Mouse (Mus musculus) hindbrain, embryonic 11.5 days (tissue): ENCODE measurements around the gene Hecw2. TPM values are rescaled to one million over a fixed set of nuclear protein-coding genes. Genes with fewer than 3 reads are reported as not detected.

ENCODE experiments used
- ATAC-seq: fragments of 200-750 bp; cut with Nextera tagmentation; 2 replicates; pipeline ENCODE4 v1.8.0; 2017; ENCODE audit warnings: mild to moderate bottlenecking, moderate TSS enrichment, moderate library complexity; ENCODE audit not compliant: low FRiP score
- DNase-seq: peaks from one replicate; pipeline ENCODE4 v3.0.0-alpha.2; 2015; ENCODE audit warnings: low spot score
- H3K27ac ChIP-seq: fragments of 300-500 bp; sonication (generic); 2 replicates; pipeline ENCODE4 v1.5.1; 2014; ENCODE audit warnings: mild to moderate bottlenecking, low read depth, low read length
- H3K27me3 ChIP-seq: fragments of 300-500 bp; sonication (generic); 2 replicates; pipeline ENCODE4 v1.6.1; 2014; ENCODE audit warnings: mild to moderate bottlenecking, low read length, moderate library complexity, mixed read lengths; ENCODE audit not compliant: control insufficient read depth, insufficient read depth
- H3K36me3 ChIP-seq: fragments of 300-500 bp; sonication (generic); 2 replicates; pipeline ENCODE4 v1.6.1; 2014; ENCODE audit warnings: mild to moderate bottlenecking, low read length, moderate library complexity, mixed read lengths; ENCODE audit not compliant: control insufficient read depth, insufficient read depth
- H3K4me1 ChIP-seq: fragments of 300-500 bp; sonication (generic); replicated peaks from 2 replicates; pipeline ENCODE4 v1.6.1; 2014; ENCODE audit warnings: low read length, mixed read lengths; ENCODE audit not compliant: control insufficient read depth, insufficient read depth
- H3K4me2 ChIP-seq: fragments of 300-500 bp; sonication (generic); replicated peaks from 2 replicates; pipeline ENCODE4 v1.6.1; 2014; ENCODE audit warnings: mild to moderate bottlenecking, low read depth, low read length
- H3K4me3 ChIP-seq: fragments of 300-500 bp; sonication (generic); 2 replicates; pipeline ENCODE4 v1.5.1; 2014; ENCODE audit warnings: low read depth, low read length
- H3K9ac ChIP-seq: fragments of 300-500 bp; sonication (generic); 2 replicates; pipeline ENCODE4 v1.6.1; 2014; ENCODE audit warnings: low read depth, low read length
- H3K9me3 ChIP-seq: fragments of 300-500 bp; sonication (generic); 2 replicates; pipeline ENCODE4 v1.6.1; 2016; ENCODE audit warnings: low read length; ENCODE audit not compliant: control insufficient read depth
- WGBS: fragments of 180-500 bp; shearing (Covaris S2); extraction: QIAGEN DNeasy Blood & Tissue Kit; methylation state at CpG from one replicate; pipeline ENCODE4 v1.1.7; 2014; 5-methylcytosine and 5-hydroxymethylcytosine counted together
- polyA plus RNA-seq: library from polyadenylated mRNA; unstranded; fragments of >200 nt; fragmentation: Nextera tagmentation; extraction: Ambion mirVana; gene quantifications from 2 replicates; pipeline ENCODE4 v1.2.1, GENCODE M21; 2014

Hecw2 gene
- polyA plus RNA-seq, 1 experiment from 2014 or later = 6.1 TPM

DNA sequence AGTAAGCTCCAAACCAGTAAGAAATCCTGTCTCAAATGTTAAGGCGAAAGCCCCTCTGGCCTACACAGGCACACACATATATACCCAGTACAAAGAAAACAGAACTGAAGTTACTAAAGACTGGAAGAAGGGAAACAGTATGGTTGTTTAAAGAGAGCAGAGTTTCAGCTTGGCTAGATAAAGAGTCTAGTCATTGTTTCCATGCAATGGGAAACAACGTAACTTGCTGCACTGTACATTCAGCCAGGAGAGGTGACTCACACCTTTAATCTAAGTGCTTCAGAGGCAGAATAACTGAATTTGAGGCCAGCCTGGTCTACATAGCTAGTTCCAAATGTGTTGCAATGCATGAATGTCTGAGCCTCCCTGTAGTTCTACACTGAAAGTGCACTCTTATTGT is 18.4 kb downstream of the Hecw2 start:
- Histone ChIP-seq H3K4me3 (no peak overlapping the region), H3K9me3 (no peaks in the 10 kb centered on the region), H3K27ac (no peak overlapping the region), H3K36me3 (no peaks in the 10 kb centered on the region), H3K9ac (no peak overlapping the region), H3K4me2 (no peak overlapping the region), H3K4me1 (no peaks in the 10 kb centered on the region), H3K27me3 (no peaks in the 10 kb centered on the region)
- 94% methylated on average over 2 of the region's 2 CpGs for WGBS
- DNase-seq (no peak), ATAC-seq (no peak)

DNA sequence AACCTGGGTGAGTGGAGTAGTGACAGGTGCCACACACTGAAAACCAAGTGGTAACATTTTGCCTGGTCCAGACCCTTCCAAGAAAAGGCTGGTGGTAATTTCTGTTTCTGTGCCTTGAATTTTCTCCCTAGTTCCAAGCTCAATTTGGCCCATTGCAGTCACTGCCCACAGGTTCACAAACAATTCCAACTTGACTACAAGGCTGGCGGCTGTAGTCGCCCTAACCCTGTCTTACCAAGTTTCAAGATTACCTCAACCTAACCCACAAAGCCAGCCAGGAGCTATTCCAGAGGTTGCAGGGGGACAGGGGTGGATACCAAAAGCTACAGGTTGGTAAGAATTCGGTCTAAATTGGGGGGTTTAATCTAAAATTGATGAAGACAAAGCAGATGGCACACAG is 27.0 kb downstream of the Hecw2 start:
- Histone ChIP-seq H3K4me1 (no peaks in the 10 kb centered on the region), H3K4me3 (no peak overlapping the region), H3K4me2 (no peak overlapping the region), H3K27me3 (no peaks in the 10 kb centered on the region), H3K9ac (no peak overlapping the region), H3K36me3 (no peaks in the 10 kb centered on the region), H3K27ac (no peak overlapping the region), H3K9me3 (no peaks in the 10 kb centered on the region)
- DNase-seq (no peak), ATAC-seq (no peak)
- 93% methylated on average over 3 of the region's 3 CpGs for WGBS

DNA sequence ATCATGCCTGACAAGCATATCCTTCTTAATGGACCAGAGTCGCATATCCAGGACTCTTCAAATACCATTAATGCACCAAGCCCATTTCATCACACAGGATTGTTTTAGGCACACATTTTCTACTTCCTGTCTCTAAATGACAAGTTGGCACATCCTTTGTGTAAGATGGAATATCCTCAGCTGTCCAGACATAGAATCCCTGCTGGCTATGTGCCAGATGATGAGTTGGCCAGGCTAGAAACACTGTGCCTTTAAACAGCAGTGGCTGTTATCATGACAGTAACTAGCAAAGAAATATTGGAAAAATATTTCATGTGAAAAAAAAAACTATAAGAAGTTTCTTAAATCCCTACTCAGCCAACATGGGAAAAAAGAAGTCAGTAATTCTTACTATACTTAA is 35.4 kb downstream of the Hecw2 start:
- no peak overlapping the region for H3K9ac ChIP-seq
- WGBS = 78% methylated on average over 1 of the region's 1 CpGs
- ATAC-seq = no peak
- no peaks in the 10 kb centered on the region for H3K4me1 ChIP-seq
- no peaks in the 10 kb centered on the region for H3K36me3 ChIP-seq
- H3K27ac ChIP-seq = no peak overlapping the region
- H3K4me2 ChIP-seq = no peak overlapping the region
- no peaks in the 10 kb centered on the region for H3K27me3 ChIP-seq
- no peak for DNase-seq
- H3K9me3 ChIP-seq = no peaks in the 10 kb centered on the region
- H3K4me3 ChIP-seq = no peak overlapping the region

DNA sequence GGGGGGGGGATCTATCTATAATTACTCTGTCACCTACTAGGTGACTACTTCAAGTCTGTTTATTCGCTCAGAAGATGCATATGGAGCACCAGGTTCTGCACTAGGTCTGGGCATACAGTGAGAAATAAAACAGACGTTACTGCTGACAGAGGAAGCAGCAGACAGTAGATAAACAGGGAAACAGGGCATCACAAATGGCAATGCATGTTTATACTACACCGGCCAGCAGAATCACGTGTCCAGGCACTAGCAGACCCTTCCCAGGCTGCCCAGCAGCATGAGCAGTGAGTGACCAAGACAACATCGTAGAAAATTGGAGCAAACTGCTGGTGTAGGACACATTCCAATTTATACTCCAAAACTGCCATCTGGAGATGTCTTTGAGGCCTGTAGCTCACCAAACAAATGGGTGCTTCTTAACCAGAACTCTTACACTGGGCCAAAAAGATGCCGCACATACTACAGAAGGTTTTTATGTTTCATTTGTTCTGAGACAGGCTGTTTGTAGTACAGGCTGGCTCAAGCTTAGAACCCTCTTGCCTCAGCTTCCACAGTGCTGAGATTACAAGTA is 41.7 kb downstream of the Hecw2 start:
- H3K9me3 ChIP-seq = no peaks in the 10 kb centered on the region
- no peak overlapping the region for H3K4me3 ChIP-seq
- ATAC-seq = no peak
- no peaks in the 10 kb centered on the region for H3K27me3 ChIP-seq
- H3K9ac ChIP-seq = no peak overlapping the region
- H3K27ac ChIP-seq = no peak overlapping the region
- no peak for DNase-seq
- H3K4me1 ChIP-seq = no peaks in the 10 kb centered on the region
- H3K36me3 ChIP-seq = no peaks in the 10 kb centered on the region
- 82% methylated on average over 6 of the region's 6 CpGs for WGBS
- H3K4me2 ChIP-seq = no peak overlapping the region

DNA sequence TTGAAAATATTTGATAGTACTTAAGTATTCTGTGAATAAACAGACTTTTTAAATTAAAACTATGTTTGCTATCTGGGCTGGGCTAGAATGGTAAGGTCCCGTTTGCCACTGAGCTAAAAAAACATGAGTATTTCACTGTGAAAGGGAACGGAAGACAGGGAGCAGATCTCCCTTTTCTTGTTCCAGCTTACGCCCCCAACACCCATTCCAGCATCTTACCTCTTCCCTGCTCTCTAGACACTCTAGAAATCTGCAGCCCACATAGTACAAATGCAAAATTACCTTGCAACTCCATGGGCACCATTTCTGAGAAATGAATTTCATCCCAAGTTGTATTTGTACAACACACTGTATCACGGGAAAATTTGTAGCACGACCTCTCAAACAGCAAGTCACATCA is 49.9 kb downstream of the Hecw2 start:
- Histone ChIP-seq H3K27ac (no peak overlapping the region), H3K4me1 (no peaks in the 10 kb centered on the region), H3K36me3 (no peaks in the 10 kb centered on the region), H3K9me3 (no peaks in the 10 kb centered on the region), H3K27me3 (no peaks in the 10 kb centered on the region), H3K4me2 (no peak overlapping the region), H3K9ac (no peak overlapping the region), H3K4me3 (no peak overlapping the region)
- DNase-seq (no peak), ATAC-seq (no peak)
- 85% methylated on average over 5 of the region's 5 CpGs for WGBS

DNA sequence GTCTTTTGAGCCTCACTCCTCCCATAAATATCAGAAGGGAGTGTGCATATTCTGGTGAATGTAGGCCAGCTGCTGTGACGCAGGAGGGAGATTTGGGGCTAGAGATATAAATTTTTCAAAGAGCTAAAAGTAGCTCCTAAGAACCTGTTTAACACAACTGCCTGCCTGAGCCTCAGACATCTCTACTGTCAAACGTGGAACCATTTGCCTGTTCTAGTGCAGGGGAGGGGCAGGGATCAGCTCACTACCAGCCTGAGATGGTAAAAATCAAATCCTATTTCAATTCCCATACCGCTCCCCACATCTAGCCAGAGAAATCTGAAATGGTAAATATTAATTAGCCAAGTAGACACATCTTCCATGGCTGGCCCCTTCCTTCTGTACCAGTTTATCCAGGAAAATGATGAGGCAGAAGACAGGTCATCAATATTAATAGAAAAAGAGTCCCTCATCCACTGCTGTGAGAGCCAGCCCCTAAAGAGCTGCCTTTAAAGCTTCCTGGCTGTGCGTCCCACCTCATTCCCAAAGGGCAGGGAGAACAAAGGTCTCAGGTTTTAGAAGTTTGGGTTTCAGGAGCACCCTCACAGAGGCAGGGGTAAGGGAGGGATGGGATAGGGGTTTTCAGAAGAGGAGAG is 61.0 kb downstream of the Hecw2 start:
- H3K4me1 ChIP-seq = no peaks in the 10 kb centered on the region
- H3K27me3 ChIP-seq = no peaks in the 10 kb centered on the region
- H3K4me3 ChIP-seq = no peak overlapping the region
- no peak overlapping the region for H3K9ac ChIP-seq
- DNase-seq (no peak), ATAC-seq (peak; percentile 53; the same call in 1 of the 2 replicates)
- WGBS = 65% methylated on average over 4 of the region's 4 CpGs
- H3K4me2 ChIP-seq = no peak overlapping the region
- no peaks in the 10 kb centered on the region for H3K9me3 ChIP-seq
- no peak overlapping the region for H3K27ac ChIP-seq
- H3K36me3 ChIP-seq = no peaks in the 10 kb centered on the region

DNA sequence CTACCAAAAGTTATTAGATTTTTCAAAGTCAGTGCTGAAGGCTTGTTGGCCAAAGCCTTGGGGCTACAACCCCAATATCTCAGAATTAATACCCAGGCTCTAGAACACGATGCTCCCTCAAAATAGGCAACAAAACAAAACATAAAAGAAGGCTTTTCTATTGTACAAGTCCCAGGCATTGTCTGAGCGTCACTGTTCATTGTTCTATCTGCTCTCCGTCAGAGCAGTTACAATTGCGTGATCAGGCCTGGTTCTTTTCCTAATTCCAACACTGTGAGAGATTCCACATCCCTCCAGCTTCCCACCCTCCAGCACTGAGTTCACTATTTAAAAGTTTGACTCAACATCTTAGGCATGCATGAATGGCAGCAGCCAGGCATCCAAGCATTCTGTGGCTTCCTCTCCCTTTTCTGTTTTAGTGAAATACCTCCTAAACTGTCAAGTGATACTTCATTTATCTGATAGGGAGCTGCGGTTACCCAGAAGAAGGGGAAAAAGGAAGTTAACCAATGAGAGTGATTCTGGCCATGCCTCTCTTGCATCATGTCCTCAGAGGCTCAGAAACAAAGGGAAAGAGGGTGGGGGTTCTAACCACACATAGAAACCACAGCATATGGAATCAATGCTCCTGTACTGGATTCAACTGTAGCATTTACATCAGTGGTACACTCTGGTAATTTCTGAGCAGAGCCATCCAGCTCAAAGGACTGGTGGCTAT is 66.1 kb downstream of the Hecw2 start:
- no peaks in the 10 kb centered on the region for H3K4me1 ChIP-seq
- no peaks in the 10 kb centered on the region for H3K27me3 ChIP-seq
- H3K4me3 ChIP-seq = no peak overlapping the region
- ATAC-seq (no peak), DNase-seq (no peak)
- H3K4me2 ChIP-seq = no peak overlapping the region
- H3K27ac ChIP-seq = no peak overlapping the region
- WGBS = 59% methylated on average over 5 of the region's 5 CpGs
- H3K36me3 ChIP-seq = no peaks in the 10 kb centered on the region
- H3K9me3 ChIP-seq = no peaks in the 10 kb centered on the region
- H3K9ac ChIP-seq = no peak overlapping the region

DNA sequence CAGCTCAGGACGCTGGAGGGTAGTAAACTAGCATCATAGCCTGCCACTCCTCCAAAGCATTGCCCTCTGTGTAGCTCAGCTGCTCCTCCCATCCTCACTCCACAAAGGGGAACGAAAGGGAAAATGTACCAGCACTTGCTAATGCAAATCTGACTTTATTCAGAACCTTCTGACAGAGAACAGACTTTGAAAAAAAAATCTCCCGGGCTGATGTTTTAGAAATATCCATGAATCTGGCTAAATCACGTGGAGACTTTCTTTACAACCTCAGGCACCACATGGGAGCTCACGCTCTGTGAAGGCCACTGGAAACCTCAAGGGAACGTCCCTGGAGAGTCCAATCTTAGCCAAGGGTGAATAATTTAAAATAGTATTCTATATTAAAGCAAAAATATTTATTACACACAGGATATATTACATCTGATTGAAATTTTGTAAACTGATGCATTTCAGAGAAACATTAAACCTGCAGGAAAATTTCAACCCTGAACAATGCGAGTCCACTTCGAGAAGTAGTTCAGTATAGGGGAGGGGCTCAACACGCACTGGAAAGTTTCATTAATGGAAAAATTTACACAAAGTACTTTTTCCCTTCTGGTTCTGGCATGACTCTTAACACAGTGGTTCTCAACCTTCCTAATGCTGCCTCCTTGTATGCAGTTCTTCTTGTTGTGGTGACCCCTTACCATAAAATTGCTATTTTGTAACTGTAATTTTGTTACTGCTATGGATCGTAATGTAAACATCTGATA is 67.8 kb downstream of the Hecw2 start:
- Histone ChIP-seq H3K36me3 (no peaks in the 10 kb centered on the region), H3K4me2 (no peak overlapping the region), H3K4me3 (no peak overlapping the region), H3K9ac (no peak overlapping the region), H3K4me1 (no peaks in the 10 kb centered on the region), H3K27ac (no peak overlapping the region), H3K27me3 (no peaks in the 10 kb centered on the region), H3K9me3 (no peaks in the 10 kb centered on the region)
- DNase-seq (no peak), ATAC-seq (no peak)
- 85% methylated on average over 10 of the region's 10 CpGs for WGBS
